Mouse (Mus musculus) liver, embryonic 14.5 days (tissue): Measurements from ENCODE around the gene Gm45140.

Experiments
- CTCF ChIP-seq: IDR thresholded peaks from 2 replicates; pipeline ENCODE4 v1.5.1; 2016; ENCODE audit warnings: antibody characterized with exemption, low read depth, control low read depth
- EP300 ChIP-seq: IDR thresholded peaks from 2 replicates; pipeline ENCODE4 v1.6.1; 2016; ENCODE audit warnings: antibody characterized with exemption, low read depth

GRCm38 (mm10) chr6:87882221-87882620, 46.6 kb upstream of the Gm45140 start:
- TF ChIP-seq CTCF (no peak), EP300 (no peak)
